In the genomic region with DNA sequence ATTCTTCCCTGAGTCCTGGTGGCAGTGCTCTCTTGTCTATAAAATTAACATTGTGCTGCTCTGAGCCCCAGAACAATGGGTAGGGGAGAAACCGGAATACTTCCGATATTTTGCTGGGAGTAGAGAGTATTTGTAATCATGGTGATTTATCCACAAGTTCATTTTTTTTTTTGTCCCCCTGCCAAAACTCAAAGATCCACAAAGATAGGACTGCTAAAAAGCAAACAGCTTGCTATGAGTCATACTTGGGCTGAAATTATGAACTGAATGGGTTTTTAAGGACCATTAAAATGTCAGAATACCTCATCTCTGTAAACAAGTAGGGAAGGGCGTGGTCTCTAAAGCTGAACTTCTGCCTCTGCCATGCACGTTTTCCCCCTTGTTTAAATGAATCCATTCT, we compare ENCODE assay signal across 14 mouse cellular contexts.
"Had no signal": no experiment of that assay in that cellular context is flagged by ENCODE, and none has a peak within 500 bp of the region (broad histone marks: within the 10 kb centered on the region; RNA-seq: fewer than 3 reads in every experiment).

No protein-coding gene starts in this region.

- H3K9ac ChIP-seq: intestine, embryonic 15.5 days; liver, embryonic 13.5 days; midbrain, embryonic 12.5 days had no signal

- H3K4me2 ChIP-seq: intestine, embryonic 15.5 days; liver, embryonic 13.5 days; midbrain, embryonic 12.5 days had no signal

- H3K27me3 ChIP-seq: intestine, embryonic 15.5 days; liver, embryonic 13.5 days; midbrain, embryonic 12.5 days had no signal

- H3K9me3 ChIP-seq: intestine, embryonic 15.5 days; midbrain, embryonic 12.5 days had no signal

- DNase-seq: kidney, adult 18-20 months; kidney, postnatal 10 days; kidney, postnatal 4 days; liver; liver, embryonic 13.5 days; lung, adult 18-20 months; lung, postnatal 14 days; right cerebral cortex, adult 18-20 months; spleen, adult 18-20 months; thymus, postnatal 36 days had no signal

- ATAC-seq: intestine, embryonic 15.5 days; midbrain, embryonic 16.5 days had no signal

- H3K27ac ChIP-seq: intestine, embryonic 15.5 days; left cerebral cortex, adult 2 months; liver, embryonic 13.5 days; midbrain, embryonic 12.5 days had no signal

- H3K4me1 ChIP-seq: intestine, embryonic 15.5 days; liver, embryonic 13.5 days; midbrain, embryonic 12.5 days had no signal

- H3K36me3 ChIP-seq: intestine, embryonic 15.5 days; liver, embryonic 13.5 days; midbrain, embryonic 12.5 days had no signal

- H3K4me3 ChIP-seq: intestine, embryonic 15.5 days; left cerebral cortex, adult 2 months; liver, embryonic 13.5 days; midbrain, embryonic 12.5 days had no signal
